Mouse (Mus musculus) spleen, postnatal 36 days (tissue): ENCODE data around the gene Fmn2.

Experiments used
- DNase-seq, 2 experiments: peaks; one replicate each; pipeline ENCODE4 v3.0.0; 2022; ENCODE audit warnings: low spot score in 2 of 2, mixed read lengths in 1 of 2

The Fmn2 gene

DNA sequence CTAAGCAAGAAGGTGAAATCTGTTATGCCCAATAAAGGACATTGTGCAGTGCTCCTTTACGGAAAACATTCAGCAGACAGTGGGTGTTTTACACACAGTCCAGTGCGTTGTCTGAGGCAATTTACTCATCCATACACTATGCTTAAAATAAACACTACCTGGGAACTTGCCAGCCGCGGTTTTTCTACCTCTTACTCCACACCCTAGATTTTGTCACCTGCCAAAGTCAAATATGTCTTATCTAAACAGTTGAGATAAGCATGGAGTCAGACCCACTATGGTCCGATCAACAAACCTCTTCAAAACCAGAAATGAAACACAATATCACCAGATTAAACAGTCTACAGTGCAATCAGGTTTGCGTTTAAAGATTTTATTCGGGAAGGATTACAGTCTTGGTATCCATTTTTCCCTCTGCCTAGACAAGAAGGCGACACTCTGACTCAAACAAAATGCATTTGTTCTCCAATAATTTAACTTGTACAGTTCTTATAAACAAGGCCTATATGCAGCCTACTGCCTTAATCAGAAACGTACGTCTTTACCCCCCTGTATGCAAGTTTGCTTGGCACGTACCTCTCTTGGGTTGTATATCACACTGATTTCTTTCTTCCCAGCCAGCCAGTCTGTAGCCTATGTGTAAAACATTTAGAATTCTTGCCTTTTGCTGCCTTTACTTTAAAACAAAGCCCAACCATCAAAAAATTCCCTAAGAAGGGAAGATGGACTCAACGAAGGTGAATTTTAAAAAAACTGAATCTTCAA, 158.0 kb downstream of the Fmn2 start:
- no peak for DNase-seq

DNA sequence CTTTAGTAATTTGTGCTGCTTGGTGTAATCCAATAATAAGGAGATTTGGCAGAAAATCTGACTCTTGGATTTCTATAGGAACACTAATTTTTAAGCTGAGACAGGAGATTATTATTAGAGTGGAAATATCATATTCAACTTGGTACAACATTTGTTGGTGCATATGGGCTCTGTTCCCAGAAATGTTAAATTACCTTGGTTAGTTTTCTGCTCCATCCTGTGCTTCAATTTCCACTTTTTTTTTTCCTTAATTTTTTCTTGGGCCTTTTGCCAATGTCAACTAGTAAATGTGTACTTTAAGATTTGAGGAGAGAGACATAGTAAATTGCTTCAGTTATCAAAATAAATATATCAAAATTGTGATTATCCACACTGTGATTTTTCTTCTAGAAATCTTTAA, 163.5 kb downstream of the Fmn2 start:
- DNase-seq = no peak

DNA sequence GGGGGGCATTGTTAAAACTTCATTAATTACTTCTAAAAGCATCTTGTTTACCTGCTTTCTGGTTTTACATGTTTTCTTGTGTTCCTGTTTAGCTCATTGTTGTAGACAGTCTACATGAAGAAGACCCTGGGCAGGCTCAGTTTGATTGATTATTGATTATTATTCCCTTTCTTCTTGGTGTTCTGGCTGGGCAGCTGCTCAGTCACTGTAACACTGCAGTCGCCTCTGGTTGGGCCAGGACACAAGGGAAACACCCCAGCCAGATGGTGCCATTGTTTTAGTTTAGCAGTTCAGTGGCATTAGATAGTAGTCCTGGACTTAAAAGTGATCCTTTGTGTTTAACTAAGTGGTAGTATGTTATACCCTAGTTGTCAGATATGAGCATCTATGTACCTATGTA, 167.5 kb downstream of the Fmn2 start:
- DNase-seq = no peak

DNA sequence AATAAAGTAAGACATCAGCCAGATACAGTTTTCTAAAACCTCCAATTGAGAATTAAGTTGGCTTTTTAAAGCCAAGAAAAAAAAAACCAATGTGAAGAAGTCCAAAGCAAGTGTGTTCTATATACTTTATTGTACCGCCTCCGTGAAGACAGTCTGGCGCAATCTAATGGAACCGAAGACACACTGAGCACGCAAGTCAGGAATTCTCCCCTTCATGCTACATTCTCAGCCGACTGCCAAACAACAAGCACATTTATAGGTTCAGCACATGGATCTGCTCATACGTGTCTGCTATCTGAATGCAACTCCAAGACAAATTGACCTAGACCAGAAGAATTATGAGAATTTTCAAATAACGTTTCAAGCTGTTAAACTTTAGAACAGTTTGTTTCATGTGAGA, 169.2 kb downstream of the Fmn2 start:
- no peak for DNase-seq

DNA sequence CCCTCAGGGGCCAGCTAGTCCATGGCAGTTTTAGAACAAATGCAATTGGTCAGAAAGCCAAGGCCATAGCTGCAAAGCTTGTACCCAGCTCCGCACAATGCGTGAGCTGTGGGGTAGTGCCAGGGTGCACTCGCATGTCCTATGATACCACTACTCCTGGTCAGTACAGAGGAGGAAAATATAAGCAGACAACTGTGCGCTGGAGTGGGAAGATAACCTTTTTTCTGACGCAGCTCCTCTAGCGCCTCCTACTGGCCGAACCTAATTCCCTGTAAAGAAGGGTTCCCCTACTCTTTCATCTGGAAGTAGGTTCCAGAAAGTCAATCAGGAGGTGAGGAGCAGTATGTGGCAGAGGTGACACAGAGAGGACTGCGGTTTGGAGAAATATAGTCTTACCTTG, 173.0 kb downstream of the Fmn2 start:
- DNase-seq = no peak

DNA sequence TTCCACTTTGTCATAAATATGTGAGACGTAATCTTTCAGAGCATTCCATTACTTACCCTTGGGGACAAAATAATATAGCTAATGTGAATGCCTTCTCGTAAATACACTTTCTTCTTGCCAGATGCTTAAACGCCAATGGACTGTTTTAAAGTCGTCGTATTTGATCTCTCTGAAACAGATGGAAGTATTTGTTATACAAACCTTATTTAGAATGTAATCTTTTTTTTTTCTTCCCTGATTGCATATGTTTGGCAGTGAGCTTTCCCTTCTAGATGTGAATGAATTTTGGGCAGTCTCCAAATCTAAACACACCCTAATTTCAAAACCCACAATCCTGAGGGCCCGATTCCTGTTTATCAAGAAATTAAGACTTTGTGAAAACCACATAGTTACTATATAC, 173.7 kb downstream of the Fmn2 start:
- no peak for DNase-seq

DNA sequence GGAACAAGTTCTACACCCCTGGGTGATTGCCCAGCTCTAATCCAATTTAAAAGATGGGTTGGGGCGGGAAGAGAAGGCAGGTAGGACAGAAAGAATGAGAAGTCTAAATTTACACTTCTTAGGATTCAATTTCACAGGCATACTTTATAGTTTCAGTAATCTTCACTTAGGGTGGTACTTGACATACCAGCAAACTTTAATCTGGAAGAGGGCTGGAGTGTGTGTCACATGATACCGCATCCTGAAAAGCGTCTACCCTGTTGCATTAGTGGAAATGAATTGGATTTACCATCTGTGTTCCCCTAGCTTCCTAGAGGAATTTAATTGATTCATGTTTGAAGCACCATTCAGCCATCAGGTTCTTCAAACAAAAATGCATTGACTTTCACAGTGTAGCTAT, 174.6 kb downstream of the Fmn2 start:
- DNase-seq = no peak

DNA sequence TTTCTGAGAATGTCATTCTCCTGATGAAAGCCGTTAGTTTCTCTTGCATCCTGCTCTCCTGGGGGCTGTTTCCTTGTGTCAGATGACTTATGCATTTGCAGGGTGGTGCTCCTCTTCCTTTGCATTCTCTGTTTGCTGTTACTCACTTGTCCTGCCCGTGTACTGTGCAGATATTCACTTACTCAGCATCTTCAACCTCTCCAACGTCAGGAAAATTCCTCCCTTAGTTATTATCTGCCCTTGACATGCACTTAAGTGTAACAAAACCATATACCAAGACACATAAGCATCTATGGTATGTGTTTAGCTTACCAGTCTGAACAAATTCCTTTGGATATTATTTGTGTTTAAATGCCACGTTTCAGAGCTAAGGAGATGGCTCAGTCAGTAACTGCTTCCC, 175.6 kb downstream of the Fmn2 start:
- no peak for DNase-seq

DNA sequence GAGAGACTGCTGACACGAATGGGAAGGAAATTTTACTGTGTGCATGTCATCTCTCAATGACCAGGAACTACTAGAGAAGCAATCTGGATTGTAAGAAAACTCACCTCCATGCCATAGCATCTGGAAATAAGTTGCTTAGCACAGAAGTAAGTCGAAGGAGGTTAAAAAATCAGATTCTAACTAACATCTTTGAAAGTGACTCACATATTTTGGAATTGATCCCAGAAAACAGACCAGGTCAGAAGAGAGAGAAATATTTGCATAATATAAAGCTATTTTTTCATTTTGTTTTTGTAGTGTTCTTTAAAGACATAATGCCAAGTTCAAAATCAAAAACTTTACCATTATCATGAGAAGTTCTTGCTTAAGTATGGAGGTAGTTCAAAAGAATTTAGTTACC, 187.7 kb downstream of the Fmn2 start:
- DNase-seq = no peak

DNA sequence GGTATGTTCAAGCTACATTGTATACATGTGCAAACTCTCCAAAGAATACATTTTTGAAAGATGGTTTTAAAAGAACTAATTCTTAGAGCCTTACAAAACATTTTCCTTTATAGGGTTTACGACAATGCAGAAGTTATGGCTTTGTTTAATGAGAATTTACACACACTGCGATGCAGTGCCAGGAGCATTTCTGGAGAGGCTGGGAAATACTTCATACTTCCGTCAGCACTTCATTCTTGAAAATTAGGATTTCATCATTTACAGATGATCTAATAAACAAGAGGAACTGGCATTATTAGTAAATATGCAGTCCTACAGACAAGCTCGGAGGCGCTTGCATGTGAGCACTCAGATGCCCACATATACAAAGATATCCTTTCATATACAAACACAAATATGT, 199.2 kb downstream of the Fmn2 start:
- no peak for DNase-seq

DNA sequence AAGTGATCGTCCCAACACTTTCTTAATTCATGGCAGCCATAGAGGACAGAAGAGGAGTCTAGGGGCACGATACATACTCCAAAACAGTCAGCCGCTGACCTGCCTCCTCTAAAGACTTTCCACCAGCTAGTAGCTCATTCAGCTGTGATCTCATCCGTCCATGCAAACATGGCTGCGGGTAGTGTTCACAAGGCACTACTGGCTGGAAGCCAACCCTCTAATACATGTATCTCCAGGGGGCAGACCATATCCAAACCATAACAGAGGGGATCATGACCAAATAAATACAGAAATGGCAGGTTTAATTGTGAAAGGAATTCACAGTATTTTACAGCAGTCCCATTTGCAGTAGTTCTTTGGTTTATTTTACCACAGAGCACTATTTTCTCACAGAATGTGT, 200.2 kb downstream of the Fmn2 start:
- no peak for DNase-seq

DNA sequence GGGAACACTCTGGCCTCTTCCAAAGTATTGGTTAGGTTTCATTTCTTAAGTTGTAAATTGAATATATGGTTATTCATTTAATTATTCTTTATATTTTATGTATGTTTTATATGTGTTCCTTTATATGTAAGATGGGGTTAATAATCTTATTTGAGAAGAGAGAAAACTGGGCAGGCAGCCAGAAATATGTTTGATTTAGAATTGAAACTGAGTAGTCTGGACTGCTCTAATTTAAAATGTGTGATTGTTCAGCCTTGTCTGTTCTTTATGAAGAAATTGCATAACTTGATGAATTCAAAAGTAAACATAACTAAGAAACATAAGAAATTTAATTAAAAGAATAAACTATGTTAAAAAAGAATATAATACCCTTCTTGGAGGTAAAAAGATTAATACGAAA, 202.3 kb downstream of the Fmn2 start:
- DNase-seq = no peak

DNA sequence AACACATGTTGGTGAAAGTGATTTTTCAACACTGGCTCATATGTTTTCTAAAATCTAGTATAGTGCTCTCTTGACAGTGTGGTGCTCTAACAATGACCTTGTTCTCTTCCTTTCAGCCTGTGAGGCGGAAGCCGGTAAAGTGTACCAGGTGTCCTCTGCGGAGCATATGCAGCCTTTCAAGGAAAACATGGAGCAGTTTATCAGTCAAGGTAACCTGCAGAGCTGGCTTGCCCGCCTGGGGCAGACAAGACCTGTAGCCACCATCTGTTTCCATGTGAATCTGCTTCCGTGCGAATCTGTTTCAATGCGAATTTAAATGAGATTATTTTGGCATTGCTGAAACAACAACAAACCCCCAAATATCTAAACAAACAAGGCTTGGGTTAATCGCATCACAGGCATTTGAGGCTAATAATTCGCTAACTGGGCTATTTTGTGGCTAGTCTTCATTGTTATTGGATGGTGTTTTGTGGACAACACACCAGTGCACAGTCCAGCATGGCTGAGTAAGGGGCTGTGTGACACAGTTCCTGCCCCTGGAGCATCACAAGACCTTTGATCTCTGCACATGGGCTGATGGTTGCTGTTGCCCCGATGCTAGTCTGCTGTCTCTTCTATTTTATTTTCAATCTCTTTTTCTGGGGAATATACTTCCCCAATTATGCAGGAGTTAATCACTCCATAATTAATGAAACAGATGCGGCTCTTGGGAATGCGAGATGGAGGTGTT, 218.3 kb downstream of the Fmn2 start:
- DNase-seq = no peak

DNA sequence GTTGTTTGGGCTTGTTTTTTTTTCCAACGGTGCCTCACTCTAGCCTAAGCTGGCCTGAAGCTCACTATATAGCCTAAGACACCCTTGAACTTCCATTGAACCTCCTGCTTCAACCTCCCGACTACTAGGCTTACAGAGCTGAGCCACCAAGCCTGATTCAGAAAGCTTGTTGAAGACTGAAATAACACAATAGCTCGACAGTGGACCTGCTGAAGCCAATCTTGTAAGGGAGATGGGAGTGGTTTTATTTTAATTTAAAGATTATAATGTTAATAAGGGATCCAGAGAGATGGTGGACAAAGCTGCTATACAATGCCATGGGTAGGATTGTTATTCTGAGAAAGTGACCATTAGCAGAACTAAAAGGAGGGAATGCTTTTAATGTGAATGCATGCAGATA, 227.1 kb downstream of the Fmn2 start:
- DNase-seq = no peak

DNA sequence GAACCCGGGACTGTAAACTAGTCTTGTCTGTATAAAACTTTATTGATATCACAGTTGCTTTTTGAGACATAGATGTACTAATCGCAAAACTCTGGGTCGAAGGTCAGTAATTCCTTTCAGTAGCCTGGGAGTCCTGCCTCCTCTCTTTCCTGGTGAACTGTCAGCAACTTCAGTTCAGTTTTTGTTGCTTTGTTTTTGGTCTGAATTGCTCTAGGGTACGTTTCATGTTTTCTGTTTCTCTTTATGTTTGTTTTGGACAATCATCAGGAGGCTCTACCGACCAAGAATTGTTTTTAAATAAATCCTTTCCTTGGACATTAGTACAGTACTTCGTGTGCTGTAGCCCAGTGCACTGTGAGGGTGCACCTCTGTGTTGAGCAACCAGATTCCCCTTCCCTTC, 231.1 kb downstream of the Fmn2 start:
- DNase-seq = no peak

DNA sequence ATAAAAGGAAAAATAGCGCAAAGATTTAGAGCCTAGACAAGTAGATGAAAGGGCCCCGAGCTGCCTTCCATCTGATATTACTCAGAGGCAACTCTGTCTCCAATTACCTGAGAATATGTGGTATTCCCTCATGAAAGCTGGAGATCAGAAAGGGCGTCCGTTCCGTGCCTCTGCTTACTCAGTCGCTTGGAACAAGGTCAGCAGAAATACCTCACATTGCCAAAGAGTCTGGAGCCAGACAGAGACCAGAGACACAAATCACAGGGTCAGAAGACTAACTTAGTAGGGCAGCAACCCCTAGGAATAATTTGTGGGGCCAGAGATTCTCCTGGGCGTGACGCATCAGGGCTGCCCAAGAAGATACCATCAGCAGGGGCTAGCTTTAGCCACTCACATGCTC, 237.3 kb downstream of the Fmn2 start:
- no peak for DNase-seq

DNA sequence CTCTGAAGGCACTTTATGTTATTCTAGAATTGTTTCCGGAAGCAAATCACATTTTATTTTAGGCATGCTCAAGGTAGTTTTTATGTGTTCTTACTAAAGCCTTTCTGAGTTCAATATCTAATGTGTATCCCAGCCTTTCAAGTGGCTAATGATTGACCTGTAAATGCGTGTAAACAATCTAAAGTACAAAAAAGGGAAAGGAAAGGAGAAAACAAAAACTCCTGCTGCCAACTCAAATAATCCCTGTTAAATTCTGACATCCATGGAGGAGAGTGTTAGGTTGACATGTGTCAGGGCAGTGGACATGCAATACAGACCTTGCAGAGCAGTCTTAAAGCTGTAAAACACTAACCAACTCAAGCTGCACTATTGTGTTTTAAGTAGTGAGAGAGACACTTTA, 241.0 kb downstream of the Fmn2 start:
- no peak for DNase-seq

DNA sequence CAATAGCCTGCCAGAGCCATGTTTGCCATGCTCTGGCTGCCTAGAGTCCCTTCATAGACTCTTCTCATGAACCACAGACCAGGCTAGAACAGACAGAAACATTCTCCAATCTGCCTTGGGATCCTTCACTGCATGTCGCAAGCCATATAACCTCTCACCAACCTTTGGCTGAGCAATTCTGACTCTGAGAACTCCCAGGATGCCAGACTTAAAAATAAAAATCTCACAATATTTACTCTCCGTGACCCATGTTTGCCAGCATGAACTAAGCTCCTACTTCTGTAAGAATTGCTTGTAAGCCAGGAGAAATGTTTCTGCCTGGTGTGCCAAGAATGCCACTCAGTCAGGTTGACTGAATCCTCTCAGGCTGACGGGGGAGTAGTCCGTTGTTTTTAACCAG, 246.9 kb downstream of the Fmn2 start:
- DNase-seq = no peak

DNA sequence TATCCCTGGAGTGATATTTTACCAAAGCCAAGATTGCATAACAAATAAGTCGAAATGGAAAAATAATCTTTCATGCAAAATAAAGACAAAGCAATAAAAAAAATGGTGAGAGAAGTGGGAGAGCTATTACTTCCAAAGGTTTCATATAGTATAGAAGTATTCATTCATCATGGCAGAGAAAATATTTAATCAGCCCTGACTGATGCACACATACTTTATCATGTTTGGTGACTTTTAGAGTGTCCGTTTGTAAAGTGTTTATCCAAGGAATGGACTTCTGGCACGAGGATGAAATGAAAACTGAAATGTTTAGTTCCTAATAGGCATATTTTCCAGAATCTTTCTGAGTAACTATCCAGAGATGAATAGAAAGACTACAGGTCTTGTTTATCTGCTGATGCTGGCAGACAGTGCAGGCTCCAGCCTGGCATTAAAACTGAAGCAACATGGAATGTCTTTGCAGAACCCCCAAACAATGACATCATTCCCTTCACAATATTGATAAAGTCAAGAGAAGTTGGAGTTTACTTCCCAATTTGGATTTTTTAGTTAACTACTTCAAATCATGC, 249.4 kb downstream of the Fmn2 start:
- no peak for DNase-seq

DNA sequence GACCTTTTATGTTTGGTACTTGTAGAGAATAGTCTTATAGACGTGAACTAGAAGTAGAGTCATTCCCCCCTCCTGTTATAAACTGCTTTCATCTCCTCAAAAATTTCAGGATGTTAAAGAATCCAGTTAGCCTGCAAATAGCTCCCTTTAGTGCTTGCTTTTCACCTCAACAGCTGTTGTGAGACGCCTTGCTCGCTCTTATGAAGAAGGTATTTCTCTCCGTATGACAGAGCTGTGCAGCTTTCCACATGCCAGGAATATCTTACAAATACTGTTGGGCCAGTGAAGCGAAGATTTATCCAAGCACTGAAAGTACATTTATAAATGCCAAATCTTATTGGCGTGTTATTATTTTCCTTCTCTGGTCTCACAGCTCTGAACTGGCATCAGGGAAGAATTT, 257.7 kb downstream of the Fmn2 start:
- no peak for DNase-seq

DNA sequence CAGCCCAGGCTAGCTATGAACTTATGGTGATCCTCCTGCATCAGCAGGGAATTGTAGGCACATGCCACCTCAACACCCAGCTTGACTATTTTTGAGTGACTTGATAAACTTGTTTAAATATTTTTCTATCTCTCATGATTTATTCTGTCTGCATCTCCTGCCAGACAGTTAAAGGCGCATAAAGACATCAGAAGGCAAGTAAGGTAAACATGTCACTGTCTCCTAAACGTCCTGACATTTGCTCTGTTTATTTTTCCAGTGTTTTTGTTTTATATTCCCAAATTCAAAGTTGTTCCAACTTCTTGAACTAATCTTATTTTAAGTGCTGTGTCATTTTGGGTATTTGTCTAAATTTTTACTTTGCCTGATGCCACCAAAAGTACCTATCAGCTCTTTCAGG, 264.1 kb downstream of the Fmn2 start:
- DNase-seq = no peak

DNA sequence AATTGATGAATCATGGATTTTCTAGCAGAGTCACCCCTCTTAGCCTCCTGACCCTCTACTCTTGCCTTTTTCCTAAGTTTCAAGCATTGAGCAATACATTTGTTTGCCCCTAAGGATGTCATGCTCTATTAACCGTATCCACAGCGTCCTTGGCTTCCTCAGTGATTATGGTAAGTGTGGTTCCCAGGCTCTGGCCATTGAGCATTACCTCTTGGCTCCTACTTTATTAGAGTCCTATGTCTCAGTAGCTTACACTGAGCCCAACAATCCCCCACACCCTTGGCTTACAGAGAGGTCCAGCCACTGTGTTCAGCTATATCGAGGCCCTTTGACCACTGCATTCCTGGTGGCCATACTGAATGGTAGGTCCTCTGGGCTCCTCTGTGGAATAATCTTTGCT, 265.2 kb downstream of the Fmn2 start:
- DNase-seq = no peak

DNA sequence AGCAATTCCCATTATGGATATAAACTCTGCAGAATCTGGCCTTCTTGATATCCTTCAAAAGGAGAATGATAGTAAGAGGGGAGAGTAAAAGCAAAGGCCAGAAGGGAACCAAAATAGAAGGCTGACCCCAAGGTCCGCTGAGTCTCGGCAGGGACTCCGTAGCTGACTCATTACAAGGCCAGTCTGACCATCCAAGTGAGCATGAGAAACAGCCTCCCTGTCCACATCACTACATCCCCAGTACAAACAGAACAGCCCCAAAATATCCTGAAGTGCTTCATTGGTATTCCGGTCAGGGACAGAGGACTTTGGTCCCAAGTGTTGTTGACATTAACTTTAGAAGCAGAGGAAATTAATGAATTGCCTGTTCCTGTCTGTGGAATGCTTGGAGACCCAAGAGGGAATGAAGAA, 270.3 kb downstream of the Fmn2 start:
- DNase-seq = no peak
